Mouse (Mus musculus) midbrain, postnatal 0 days (tissue): Measurements from ENCODE around the gene Mettl3. TPM values are rescaled to one million over a fixed set of nuclear protein-coding genes. Genes with fewer than 3 reads are reported as not detected.
"Not testable (repeated sequence)": the region's sequence is repeated elsewhere in the genome, so short reads cannot be mapped to it uniquely, and the experiment has no call there.

Source experiments
- ATAC-seq: fragments of 200-750 bp; cut with Nextera tagmentation; 2 replicates; pipeline ENCODE4 v1.8.0; 2017; ENCODE audit warnings: moderate number of reproducible peaks, mild to moderate bottlenecking, moderate TSS enrichment, moderate library complexity; ENCODE audit not compliant: low FRiP score
- DNase-seq: peaks from one replicate; pipeline ENCODE4 v3.0.0-alpha.2; 2015; ENCODE audit warnings: low spot score
- H3K27ac ChIP-seq: fragments of 300-500 bp; sonication (generic); 2 replicates; pipeline ENCODE4 v1.5.1; 2014; ENCODE audit warnings: low read depth, mild to moderate bottlenecking, low read length, mixed read lengths
- H3K27me3 ChIP-seq: fragments of 300-500 bp; sonication (generic); 2 replicates; pipeline ENCODE4 v1.6.1; 2014; ENCODE audit warnings: low read length, control low read depth, mixed read lengths; ENCODE audit not compliant: insufficient read depth
- H3K36me3 ChIP-seq: fragments of 300-500 bp; sonication (generic); 2 replicates; pipeline ENCODE4 v1.6.1; 2014; ENCODE audit warnings: low read length, control low read depth, mixed read lengths; ENCODE audit not compliant: insufficient read depth
- H3K4me1 ChIP-seq: fragments of 300-500 bp; sonication (generic); 2 replicates; pipeline ENCODE4 v1.6.1; 2014; ENCODE audit warnings: mild to moderate bottlenecking, control low read depth, antibody characterized with exemption, low read length, mixed read lengths; ENCODE audit not compliant: insufficient read depth
- H3K4me2 ChIP-seq: fragments of 300-500 bp; sonication (generic); 2 replicates; pipeline ENCODE4 v1.6.1; 2014; ENCODE audit warnings: low read depth, mild to moderate bottlenecking, low read length, mixed read lengths; ENCODE audit not compliant: poor library complexity, severe bottlenecking
- H3K4me3 ChIP-seq: fragments of 300-500 bp; sonication (generic); 2 replicates; pipeline ENCODE4 v1.5.1; 2014; ENCODE audit warnings: low read depth, mild to moderate bottlenecking, low read length, moderate library complexity
- H3K9ac ChIP-seq: fragments of 300-500 bp; sonication (generic); replicated peaks from 2 replicates; pipeline ENCODE4 v1.6.1; 2014; ENCODE audit warnings: mild to moderate bottlenecking, low read length, moderate library complexity, mixed read lengths; ENCODE audit not compliant: poor library complexity, severe bottlenecking
- H3K9me3 ChIP-seq: fragments of 300-500 bp; sonication (generic); 2 replicates; pipeline ENCODE4 v1.6.1; 2016; ENCODE audit warnings: low read length, control low read depth
- CTCF ChIP-seq: IDR thresholded peaks from 2 replicates; pipeline ENCODE4 v1.5.1; 2016; ENCODE audit warnings: antibody characterized with exemption, mild to moderate bottlenecking
- WGBS: fragments of 180-500 bp; shearing (Covaris S2); extraction: QIAGEN DNeasy Blood & Tissue Kit; methylation state at CpG from one replicate; pipeline ENCODE4 v1.1.7; 2014; 5-methylcytosine and 5-hydroxymethylcytosine counted together
- polyA plus RNA-seq: library from polyadenylated mRNA; unstranded; fragments of >200 nt; fragmentation: Nextera tagmentation; extraction: Ambion mirVana; gene quantifications from 2 replicates; pipeline ENCODE4 v1.2.1, GENCODE M21; 2015
- total RNA-seq: library from RNA; depleted of rRNA; stranded (reverse); fragments of >200 nt; gene quantifications from 2 replicates; pipeline ENCODE4 v1.2.3, GENCODE M21; 2014

Gene Mettl3
- total and polyA plus RNA-seq, 2 experiments from 2014 or later, result 22.6 to 24.1 TPM

DNA sequence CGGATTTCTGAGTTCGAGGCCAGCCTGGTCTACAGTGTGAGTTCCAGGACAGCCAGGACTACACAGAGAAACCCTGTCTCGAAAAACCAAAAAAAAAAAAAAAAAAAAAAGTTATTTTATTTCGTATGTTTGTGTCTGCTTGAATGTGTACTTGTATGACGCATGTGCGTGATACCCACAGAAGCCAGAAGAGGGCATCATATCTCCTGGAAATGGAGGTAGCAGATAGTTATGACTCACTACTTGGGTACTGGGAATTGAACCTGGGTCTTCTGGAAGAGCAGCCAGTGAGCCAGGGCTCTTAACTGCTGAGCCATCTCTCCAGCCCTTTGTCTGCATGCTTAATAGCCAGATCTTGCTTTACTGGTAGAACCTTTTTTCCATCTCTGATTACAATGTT is 5.4 kb upstream of the Mettl3 start:
- H3K36me3 ChIP-seq, result peaks cover 26% of the 10 kb centered on the region
- not testable (repeated sequence) for H3K9me3 ChIP-seq, H3K27me3 ChIP-seq, H3K4me2 ChIP-seq, ATAC-seq, H3K4me3 ChIP-seq, DNase-seq, H3K27ac ChIP-seq, H3K9ac ChIP-seq
- peak; percentile 41 for TF ChIP-seq CTCF
- WGBS, result 95% methylated on average over 5 of the region's 6 CpGs
- peaks cover 12% of the 10 kb centered on the region; the same call in 1 of the 2 replicates for H3K4me1 ChIP-seq

DNA sequence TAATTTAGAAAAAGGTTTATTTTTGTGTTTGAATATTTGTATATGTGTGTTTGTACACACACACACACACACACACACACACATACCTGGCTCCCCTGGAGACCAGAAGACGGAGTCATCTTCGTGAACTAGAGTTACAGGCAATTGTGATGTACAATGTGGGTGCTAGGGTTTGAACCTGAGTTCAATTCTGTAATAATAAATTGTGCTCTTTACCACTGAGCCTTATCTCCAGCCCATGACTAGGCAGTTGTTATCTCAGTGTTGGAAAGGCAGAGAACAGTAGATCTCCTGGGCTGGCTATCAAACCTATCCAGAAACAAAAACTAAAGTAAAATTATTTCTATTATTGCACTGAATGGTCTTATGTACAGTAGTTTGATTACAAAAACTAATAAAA is 1.2 kb upstream of the Mettl3 start:
- Histone ChIP-seq H3K9ac (no peak overlapping the region), H3K27ac (no peak overlapping the region), H3K4me2 (no peak overlapping the region), H3K27me3 (no peaks in the 10 kb centered on the region), H3K4me1 (no peaks in the 10 kb centered on the region), H3K4me3 (no peak overlapping the region), H3K9me3 (no peaks in the 10 kb centered on the region), H3K36me3 (no peaks in the 10 kb centered on the region)
- no peak for DNase-seq
- 95% methylated on average over 2 of the region's 2 CpGs for WGBS
- ATAC-seq, result no peak
- TF ChIP-seq CTCF, result no peak

DNA sequence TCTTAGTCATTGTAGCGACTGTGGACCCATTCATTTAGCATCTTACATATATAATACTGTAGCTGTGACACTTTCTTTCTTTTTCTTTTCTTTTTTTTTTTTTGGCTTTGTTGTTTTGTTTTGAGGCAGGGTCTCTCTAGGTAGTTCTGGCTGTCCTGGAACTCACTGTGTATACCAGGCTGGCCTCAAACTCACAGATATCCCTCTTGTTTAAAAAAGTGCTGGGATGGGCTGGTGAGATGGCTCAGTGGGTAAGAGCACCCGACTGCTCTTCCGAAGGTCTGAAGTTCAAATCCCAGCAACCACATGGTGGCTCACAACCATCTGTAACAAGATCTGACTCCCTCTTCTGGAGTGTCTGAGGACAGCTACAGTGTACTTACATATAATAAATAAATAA is 1.4 kb downstream of the Mettl3 start:
- H3K9me3 ChIP-seq, H3K4me3 ChIP-seq, H3K36me3 ChIP-seq, H3K4me1 ChIP-seq, DNase-seq, ATAC-seq, H3K9ac ChIP-seq, H3K27ac ChIP-seq, H3K27me3 ChIP-seq: not testable (repeated sequence)
- H3K4me2 ChIP-seq, result peak overlapping the region; percentile 65; the same call in 1 of the 2 replicates
- 76% methylated on average over 3 of the region's 3 CpGs for WGBS

DNA sequence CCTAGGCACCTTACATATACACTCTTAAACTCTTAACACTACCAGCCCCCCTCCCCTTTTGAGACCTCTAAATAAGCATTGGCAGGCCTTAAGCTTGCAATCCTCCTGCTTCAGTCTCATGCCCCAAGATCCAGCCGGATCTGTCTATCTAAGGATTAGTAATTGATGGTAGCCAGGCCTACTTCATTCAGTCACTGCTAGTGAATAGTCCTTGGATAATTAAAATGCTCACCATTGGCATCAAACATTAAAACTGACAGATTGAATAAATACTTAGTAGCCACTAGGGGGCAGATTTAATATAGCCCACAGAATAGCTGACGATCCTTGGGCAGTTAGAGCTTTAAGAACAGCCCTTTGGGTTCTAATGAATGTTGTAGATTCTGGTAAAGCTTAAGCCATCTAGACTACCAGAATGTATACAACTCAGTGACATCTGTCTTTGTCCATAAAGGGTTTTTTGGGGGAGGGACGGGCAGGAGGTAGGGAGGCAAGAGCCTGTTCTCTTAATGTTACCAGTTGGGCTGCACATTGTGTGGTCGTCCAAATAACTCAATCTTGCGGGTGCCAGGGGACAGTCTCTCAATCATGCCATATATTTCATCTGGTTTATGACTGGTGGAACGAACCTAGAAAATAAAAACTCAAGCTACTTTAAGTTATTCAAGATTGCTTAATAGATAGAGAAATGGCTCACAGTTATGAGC is 9.2 kb downstream of the Mettl3 start:
- Histone ChIP-seq H3K27me3 (no peaks in the 10 kb centered on the region), H3K27ac (no peak overlapping the region), H3K4me3 (no peak overlapping the region), H3K4me2 (no peak overlapping the region), H3K36me3 (peaks cover 41% of the 10 kb centered on the region), H3K4me1 (no peaks in the 10 kb centered on the region), H3K9me3 (no peaks in the 10 kb centered on the region), H3K9ac (no peak overlapping the region)
- ATAC-seq (peak; percentile 58), DNase-seq (peak; percentile 78)
- whole genome bisulfite sequencing, result 63% methylated on average over 6 of the region's 6 CpGs
- TF ChIP-seq CTCF, result peak; percentile 79

DNA sequence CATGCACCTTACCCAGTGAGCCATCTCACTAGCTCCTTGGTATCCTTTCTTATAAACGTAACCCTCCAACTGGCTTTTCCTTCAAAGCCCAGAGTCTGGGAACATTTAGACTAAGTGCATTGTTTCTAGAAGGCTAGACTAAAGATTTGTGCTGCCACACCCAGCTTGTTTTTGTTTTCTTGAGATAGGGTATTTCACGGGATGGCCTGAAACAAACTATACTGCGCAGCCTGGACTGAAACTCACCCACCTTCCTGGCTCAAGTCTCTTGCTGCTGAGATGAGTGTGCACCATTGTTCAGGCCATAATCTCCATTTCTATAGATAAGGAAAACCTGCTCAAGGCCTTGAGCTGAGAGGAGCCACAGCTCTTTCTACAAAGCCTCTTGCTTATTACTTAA is 20.7 kb downstream of the Mettl3 start:
- Histone ChIP-seq H3K9me3 (no peaks in the 10 kb centered on the region), H3K4me1 (no peaks in the 10 kb centered on the region; the same call in 1 of the 2 replicates), H3K27ac (no peak overlapping the region), H3K27me3 (no peaks in the 10 kb centered on the region), H3K9ac (no peak overlapping the region), H3K4me3 (no peak overlapping the region), H3K36me3 (peaks cover 20% of the 10 kb centered on the region; the same call in 1 of the 2 replicates), H3K4me2 (no peak overlapping the region)
- WGBS, result 89% methylated on average over 3 of the region's 3 CpGs
- DNase-seq (no peak), ATAC-seq (no peak)
- no peak for TF ChIP-seq CTCF

DNA sequence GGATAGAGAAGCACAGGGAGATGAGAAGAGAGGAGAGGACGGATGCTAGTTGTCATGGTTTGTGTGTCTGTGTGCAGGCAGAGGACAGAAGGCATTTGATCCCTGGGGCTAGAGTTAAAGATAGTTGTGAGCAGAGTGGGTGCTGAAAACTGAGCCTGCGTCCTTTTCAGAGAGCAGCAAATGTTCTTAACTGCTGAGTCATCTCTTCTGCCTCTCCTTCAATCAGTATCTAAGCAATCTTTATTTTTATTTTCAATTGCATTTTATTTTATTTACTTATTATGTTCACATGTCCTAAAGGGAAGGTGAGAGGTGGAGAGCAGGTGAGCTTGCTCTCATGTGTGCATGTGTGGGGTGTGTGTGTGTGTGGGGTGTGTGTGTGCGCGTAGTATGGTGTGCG is 21.3 kb downstream of the Mettl3 start:
- ATAC-seq (no peak), DNase-seq (no peak)
- peaks cover 20% of the 10 kb centered on the region; the same call in 1 of the 2 replicates for H3K36me3 ChIP-seq

More for the DNA sequence above, 21.3 kb downstream of the Mettl3 start:
- Histone ChIP-seq H3K27me3 (no peaks in the 10 kb centered on the region), H3K9ac (no peak overlapping the region), H3K4me3 (no peak overlapping the region), H3K4me2 (no peak overlapping the region), H3K9me3 (no peaks in the 10 kb centered on the region), H3K4me1 (no peaks in the 10 kb centered on the region; the same call in 1 of the 2 replicates), H3K27ac (no peak overlapping the region)
- 96% methylated on average over 5 of the region's 5 CpGs for WGBS
- no peak for TF ChIP-seq CTCF
